ENCODE assay signal across 8 mouse cellular contexts in genomic region chr11:95876296-95876695, GRCm38 (mm10). TPM values are rescaled to one million over a fixed set of nuclear protein-coding genes. Genes with fewer than 3 reads are reported as not detected.
DNase-seq lines count a peak whose midpoint lies in the region; ATAC-seq lines count a peak whose summit lies in the region.

No protein-coding gene starts in this region.

- H3K9me3 ChIP-seq in forebrain, embryonic 11.5 days (ENCODE audit: control insufficient read depth, low read length), result no peaks in the 10 kb centered on the region
- H3K9me3 ChIP-seq in forebrain, embryonic 16.5 days (ENCODE audit: control insufficient read depth, low read length), result no peaks in the 10 kb centered on the region

- no peak for ATAC-seq in forebrain, embryonic 11.5 days (replicated peaks; ENCODE audit: low FRiP score)
- no peak for ATAC-seq in forebrain, embryonic 16.5 days

- WGBS in forebrain, embryonic 11.5 days, result 17% methylated on average over 7 of the region's 7 CpGs
- WGBS in forebrain, embryonic 16.5 days, result 25% methylated on average over 7 of the region's 7 CpGs

- DNase-seq in forebrain, embryonic 11.5 days (ENCODE audit: low spot score), result peak; percentile 88
- peak; percentile 58 for DNase-seq in CD4-positive helper T cell, adult 2 months (ENCODE audit: low read depth, low spot score)
- DNase-seq in adrenal gland, postnatal 4 days (ENCODE audit: low spot score in 2 of 2), result peak; percentile 39 to 50
- peak; percentile 75 for DNase-seq in forelimb bud, embryonic 11.5 days (ENCODE audit: low read depth, low spot score)
- peak; percentile 37 to 77 for DNase-seq in layer of hippocampus, postnatal 25 days (ENCODE audit: extremely low spot score in 1 of 2, low spot score in 1 of 2)
- DNase-seq in mesoderm, embryonic 11.5 days (ENCODE audit: low read depth, low spot score), result peak; percentile 78
- DNase-seq in spleen, postnatal 14 days (ENCODE audit: low spot score in 2 of 2), result peak; percentile 21 to 45

- no peaks in the 10 kb centered on the region for H3K27me3 ChIP-seq in forebrain, embryonic 11.5 days (ENCODE audit: control insufficient read depth, insufficient read depth, low read length)
- no peaks in the 10 kb centered on the region for H3K27me3 ChIP-seq in forebrain, embryonic 16.5 days (replicated peaks; ENCODE audit: control insufficient read depth, insufficient read depth, low read length)

- no peak overlapping the region for H3K4me3 ChIP-seq in forebrain, embryonic 11.5 days (ENCODE audit: low read depth, low read length)
- H3K4me3 ChIP-seq in forebrain, embryonic 16.5 days (replicated peaks; ENCODE audit: low read length), result no peak overlapping the region

- no peak overlapping the region for H3K4me2 ChIP-seq in forebrain, embryonic 11.5 days (ENCODE audit: low read depth, low read length, severe bottlenecking)
- H3K4me2 ChIP-seq in forebrain, embryonic 16.5 days (ENCODE audit: low read length), result no peak overlapping the region

- no peak overlapping the region for H3K9ac ChIP-seq in forebrain, embryonic 11.5 days (ENCODE audit: low read length)
- H3K9ac ChIP-seq in forebrain, embryonic 16.5 days (replicated peaks; ENCODE audit: low read depth, low read length), result no peak overlapping the region

- no peak overlapping the region for H3K27ac ChIP-seq in forebrain, embryonic 11.5 days (ENCODE audit: low read depth, low read length)
- no peak overlapping the region for H3K27ac ChIP-seq in forebrain, embryonic 16.5 days (ENCODE audit: low read length)

- H3K4me1 ChIP-seq in forebrain, embryonic 11.5 days (replicated peaks; ENCODE audit: control insufficient read depth, insufficient read depth, low read length), result no peaks in the 10 kb centered on the region
- no peaks in the 10 kb centered on the region for H3K4me1 ChIP-seq in forebrain, embryonic 16.5 days (replicated peaks; ENCODE audit: control insufficient read depth, insufficient read depth, low read length)

- H3K36me3 ChIP-seq in forebrain, embryonic 11.5 days (ENCODE audit: control insufficient read depth, insufficient read depth, low read length), result no peaks in the 10 kb centered on the region
- no peaks in the 10 kb centered on the region for H3K36me3 ChIP-seq in forebrain, embryonic 16.5 days (ENCODE audit: control insufficient read depth, insufficient read depth)

RNA-seq across cellular contexts. Expression of gene Abi3, which starts 34.0 kb away (rescaled TPM):
- polyA plus RNA-seq in forebrain, embryonic 11.5 days (2014; fragmentation: Nextera tagmentation; extraction: Ambion mirVana), result 0.97 and 1.1 TPM in 2 replicates
- 1.5 and 2.0 TPM in 2 replicates for polyA plus RNA-seq in forebrain, embryonic 16.5 days (2015; fragmentation: Nextera tagmentation; extraction: Ambion mirVana)
- total RNA-seq in adrenal gland, postnatal 4 days (2021), result 10 to 100 TPM; 18.6 to 18.8 TPM
- total RNA-seq in layer of hippocampus, postnatal 25 days (2021), result 1 to 10 TPM; 5.4 to 8.1 TPM

RNA-seq across cellular contexts. Expression of gene B4galnt2, which starts 38.4 kb away (rescaled TPM):
- polyA plus RNA-seq in forebrain, embryonic 11.5 days (2014; fragmentation: Nextera tagmentation; extraction: Ambion mirVana), result 0.25 TPM in 1 of 2 replicates, not detected in the other
- not detected in 2 replicates for polyA plus RNA-seq in forebrain, embryonic 16.5 days (2015; fragmentation: Nextera tagmentation; extraction: Ambion mirVana)
- under 1 TPM in 1 of 2 experiments, not detected in 1; 0.28 TPM for total RNA-seq in adrenal gland, postnatal 4 days (2021)
- total RNA-seq in layer of hippocampus, postnatal 25 days (2021), result not detected

RNA-seq across cellular contexts. Expression of gene Gngt2, which starts 39.3 kb away (rescaled TPM):
- polyA plus RNA-seq in forebrain, embryonic 11.5 days (2014; fragmentation: Nextera tagmentation; extraction: Ambion mirVana), result 3.5 and 5.1 TPM in 2 replicates
- polyA plus RNA-seq in forebrain, embryonic 16.5 days (2015; fragmentation: Nextera tagmentation; extraction: Ambion mirVana), result 2.7 and 2.9 TPM in 2 replicates
- total RNA-seq in adrenal gland, postnatal 4 days (2021), result 10 to 100 TPM; 17.2 to 23.1 TPM
- total RNA-seq in layer of hippocampus, postnatal 25 days (2021), result 1 to 10 TPM; 3.3 to 3.8 TPM

RNA-seq across cellular contexts. Expression of gene Phospho1, which starts 52.0 kb away (rescaled TPM):
- 0.51 TPM in 1 of 2 replicates, not detected in the other for polyA plus RNA-seq in forebrain, embryonic 11.5 days (2014; fragmentation: Nextera tagmentation; extraction: Ambion mirVana)
- polyA plus RNA-seq in forebrain, embryonic 16.5 days (2015; fragmentation: Nextera tagmentation; extraction: Ambion mirVana), result not detected in 2 replicates
- 10 to 100 TPM; 25.5 to 26.0 TPM for total RNA-seq in adrenal gland, postnatal 4 days (2021)
- 10 to 100 TPM; 55.6 to 64.3 TPM for total RNA-seq in layer of hippocampus, postnatal 25 days (2021)

Comparison
In these comparisons a context has a peak if more than half of its experiments do, and no peak if none do; other contexts are left out.
1. DNase-seq: peak in every context shown above with its lines; median percentile 88 in forebrain, embryonic 11.5 days; 78 in mesoderm, embryonic 11.5 days; 75 in forelimb bud, embryonic 11.5 days; 58 in CD4-positive helper T cell, adult 2 months; 57 in layer of hippocampus, postnatal 25 days; 44 in adrenal gland, postnatal 4 days; 33 in spleen, postnatal 14 days.